Mouse (Mus musculus): Measurements from ENCODE around the gene Sept14. TPM values are rescaled to one million over a fixed set of nuclear protein-coding genes. Genes with fewer than 3 reads are reported as not detected.

Gene Sept14
- 0.27 and 0.69 TPM in 2 replicates for total RNA-seq (2012; rRNA removed)

GRCm38 (mm10) chr5:129708412-129708811, at the start of gene Sept14:
Gene Sept14 (minus strand): TSS chr5:129708512.
- in situ Hi-C loops (cut with MboI; ENCODE audit: low sequenced_read_pairs in 2 of 2, unreplicated experiment in 2 of 2): no loop called here
- Histone ChIP-seq H3K27ac (ENCODE audit: insufficient read depth, low read depth, low read length, poor library complexity, severe bottlenecking) (no peak within 1 kb of the TSS), H3K4me3 (ENCODE audit: insufficient read depth in 1 of 2, low read depth in 1 of 2, low read length in 2 of 2, poor library complexity in 1 of 2, severe bottlenecking in 1 of 2) (no peak within 1 kb of the TSS), H3K36me3 (ENCODE audit: control insufficient read depth, insufficient read depth, low read length, poor library complexity, severe bottlenecking) (no peaks in the 10 kb centered on the region), H3K9ac (ENCODE audit: insufficient read depth, low read depth, low read length, poor library complexity, severe bottlenecking) (no peak within 1 kb of the TSS), H3K4me1 (ENCODE audit: control insufficient read depth in 2 of 2, insufficient read depth in 2 of 2, low read length in 2 of 2, poor library complexity in 1 of 2) (peaks cover 0 to 13% of the 10 kb centered on the region in 2 experiments; a peak in 2 of 4 replicates), H3K9me3 (ENCODE audit: control insufficient read depth, insufficient read depth, low read depth, low read length) (no peaks in the 10 kb centered on the region)
- TF ChIP-seq CHD2 (IDR thresholded peaks at IDR 0.05; ENCODE audit: low read depth, low read length) (no peak), MAFK (IDR thresholded peaks at IDR 0.05; ENCODE audit: insufficient read depth, low read depth, low read length) (no peak), ZC3H11A (IDR thresholded peaks at IDR 0.05; ENCODE audit: borderline replicate concordance, low read depth, low read length) (no peak), HCFC1 (IDR thresholded peaks at IDR 0.05; ENCODE audit: borderline replicate concordance, insufficient read depth, low read length) (no peak), ZNF384 (IDR thresholded peaks at IDR 0.05; ENCODE audit: low read depth, low read length) (no peak)
- no peak for DNase-seq (ENCODE audit: low read depth, low spot score)

- in situ Hi-C loops (cut with MboI; ENCODE audit: low sequenced_read_pairs in 2 of 2, unreplicated experiment in 2 of 2): no loop called here
- Histone ChIP-seq H3K4me1 (ENCODE audit: control insufficient read depth in 2 of 2, insufficient read depth in 2 of 2, low read length in 2 of 2, poor library complexity in 1 of 2) (peaks cover 0 to 5% of the 10 kb centered on the region in 2 experiments; a peak in 2 of 4 replicates), H3K4me3 (ENCODE audit: insufficient read depth in 1 of 2, low read depth in 1 of 2, low read length in 2 of 2, poor library complexity in 1 of 2, severe bottlenecking in 1 of 2) (peak overlapping the region in 1 of 2 experiments; percentile 4; a peak in 1 of 4 replicates), H3K27ac (ENCODE audit: insufficient read depth, low read depth, low read length, poor library complexity, severe bottlenecking) (peak overlapping the region; percentile 23; the same call in 1 of the 2 replicates), H3K9ac (ENCODE audit: insufficient read depth, low read depth, low read length, poor library complexity, severe bottlenecking) (peak overlapping the region; percentile 51; the same call in 1 of the 2 replicates), H3K9me3 (ENCODE audit: control insufficient read depth, insufficient read depth, low read depth, low read length) (no peaks in the 10 kb centered on the region), H3K36me3 (ENCODE audit: control insufficient read depth, insufficient read depth, low read length, poor library complexity, severe bottlenecking) (no peaks in the 10 kb centered on the region)
- TF ChIP-seq ZC3H11A (IDR thresholded peaks at IDR 0.05; ENCODE audit: borderline replicate concordance, low read depth, low read length) (no peak), CHD2 (IDR thresholded peaks at IDR 0.05; ENCODE audit: low read depth, low read length) (no peak), MAFK (IDR thresholded peaks at IDR 0.05; ENCODE audit: insufficient read depth, low read depth, low read length) (no peak), ZNF384 (IDR thresholded peaks at IDR 0.05; ENCODE audit: low read depth, low read length) (no peak), HCFC1 (IDR thresholded peaks at IDR 0.05; ENCODE audit: borderline replicate concordance, insufficient read depth, low read length) (no peak)
- no peak for DNase-seq (ENCODE audit: low read depth, low spot score)
Measured at GRCm38 (mm10) chr5:129756886-129757285, 48.6 kb upstream of the Sept14 start.

DNA sequence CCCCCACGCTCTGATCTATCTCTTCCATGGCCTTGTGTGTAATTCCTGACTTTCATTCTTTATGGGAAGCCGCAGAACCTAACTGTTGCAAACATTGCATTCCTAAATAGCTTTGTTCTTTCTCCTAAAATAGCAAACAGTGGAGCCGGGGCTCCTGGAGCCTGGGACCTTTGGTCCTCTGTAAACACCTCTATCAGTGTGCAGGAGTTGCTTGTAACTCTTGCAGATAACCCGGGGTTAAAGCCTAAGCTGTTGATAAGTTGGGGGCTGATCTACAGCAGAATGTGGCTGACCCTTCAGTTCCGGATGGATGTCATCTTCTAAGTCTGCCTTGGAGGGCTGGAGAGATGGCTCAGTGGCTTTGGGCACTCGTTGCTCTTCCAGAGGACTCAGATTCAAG, 35.7 kb upstream of the Sept14 start:
- H3K27ac ChIP-seq (ENCODE audit: insufficient read depth, low read depth, low read length, poor library complexity, severe bottlenecking): no peak overlapping the region
- no peak for DNase-seq (ENCODE audit: low read depth, low spot score)
- peaks cover 12% of the 10 kb centered on the region; the same call in 1 of the 2 replicates for H3K36me3 ChIP-seq (ENCODE audit: control insufficient read depth, insufficient read depth, low read length, poor library complexity, severe bottlenecking)
- H3K4me3 ChIP-seq (ENCODE audit: insufficient read depth in 1 of 2, low read depth in 1 of 2, low read length in 2 of 2, poor library complexity in 1 of 2, severe bottlenecking in 1 of 2): no peak overlapping the region
- in situ Hi-C loops (cut with MboI; ENCODE audit: low sequenced_read_pairs in 2 of 2, unreplicated experiment in 2 of 2): no loop called here
- no peak for TF ChIP-seq CHD2 (IDR thresholded peaks at IDR 0.05; ENCODE audit: low read depth, low read length)
- no peak for TF ChIP-seq ZC3H11A (IDR thresholded peaks at IDR 0.05; ENCODE audit: borderline replicate concordance, low read depth, low read length)
- no peak for TF ChIP-seq MAFK (IDR thresholded peaks at IDR 0.05; ENCODE audit: insufficient read depth, low read depth, low read length)
- TF ChIP-seq ZNF384 (IDR thresholded peaks at IDR 0.05; ENCODE audit: low read depth, low read length): no peak
- TF ChIP-seq HCFC1 (IDR thresholded peaks at IDR 0.05; ENCODE audit: borderline replicate concordance, insufficient read depth, low read length): no peak
- no peak overlapping the region for H3K9ac ChIP-seq (ENCODE audit: insufficient read depth, low read depth, low read length, poor library complexity, severe bottlenecking)
- H3K9me3 ChIP-seq (ENCODE audit: control insufficient read depth, insufficient read depth, low read depth, low read length): no peaks in the 10 kb centered on the region
- H3K4me1 ChIP-seq (ENCODE audit: control insufficient read depth in 2 of 2, insufficient read depth in 2 of 2, low read length in 2 of 2, poor library complexity in 1 of 2): peaks cover 0 to 3% of the 10 kb centered on the region in 2 experiments; a peak in 1 of 4 replicates

- peaks cover 10% of the 10 kb centered on the region; the same call in 1 of the 2 replicates for H3K36me3 ChIP-seq (ENCODE audit: control insufficient read depth, insufficient read depth, low read length, poor library complexity, severe bottlenecking)
- DNase-seq (ENCODE audit: low read depth, low spot score): no peak
- peaks cover 0 to 3% of the 10 kb centered on the region in 2 experiments; a peak in 1 of 4 replicates for H3K4me1 ChIP-seq (ENCODE audit: control insufficient read depth in 2 of 2, insufficient read depth in 2 of 2, low read length in 2 of 2, poor library complexity in 1 of 2)
- no peaks in the 10 kb centered on the region for H3K9me3 ChIP-seq (ENCODE audit: control insufficient read depth, insufficient read depth, low read depth, low read length)
- no peak overlapping the region for H3K4me3 ChIP-seq (ENCODE audit: insufficient read depth in 1 of 2, low read depth in 1 of 2, low read length in 2 of 2, poor library complexity in 1 of 2, severe bottlenecking in 1 of 2)
- H3K9ac ChIP-seq (ENCODE audit: insufficient read depth, low read depth, low read length, poor library complexity, severe bottlenecking): no peak overlapping the region
- in situ Hi-C loops (cut with MboI; ENCODE audit: low sequenced_read_pairs in 2 of 2, unreplicated experiment in 2 of 2): no loop called here
- no peak for TF ChIP-seq ZNF384 (IDR thresholded peaks at IDR 0.05; ENCODE audit: low read depth, low read length)
- no peak overlapping the region for H3K27ac ChIP-seq (ENCODE audit: insufficient read depth, low read depth, low read length, poor library complexity, severe bottlenecking)
Measured at GRCm38 (mm10) chr5:129742903-129743488, 34.7 kb upstream of the Sept14 start.
